Mouse (Mus musculus) spleen, postnatal 4 days (tissue): Measurements from ENCODE around the gene Fbxo42.

Source experiments
- DNase-seq, 2 experiments: peaks; one replicate each; pipeline ENCODE4 v3.0.0; 2022; ENCODE audit warnings: low spot score in 2 of 2

Fbxo42 gene

DNA sequence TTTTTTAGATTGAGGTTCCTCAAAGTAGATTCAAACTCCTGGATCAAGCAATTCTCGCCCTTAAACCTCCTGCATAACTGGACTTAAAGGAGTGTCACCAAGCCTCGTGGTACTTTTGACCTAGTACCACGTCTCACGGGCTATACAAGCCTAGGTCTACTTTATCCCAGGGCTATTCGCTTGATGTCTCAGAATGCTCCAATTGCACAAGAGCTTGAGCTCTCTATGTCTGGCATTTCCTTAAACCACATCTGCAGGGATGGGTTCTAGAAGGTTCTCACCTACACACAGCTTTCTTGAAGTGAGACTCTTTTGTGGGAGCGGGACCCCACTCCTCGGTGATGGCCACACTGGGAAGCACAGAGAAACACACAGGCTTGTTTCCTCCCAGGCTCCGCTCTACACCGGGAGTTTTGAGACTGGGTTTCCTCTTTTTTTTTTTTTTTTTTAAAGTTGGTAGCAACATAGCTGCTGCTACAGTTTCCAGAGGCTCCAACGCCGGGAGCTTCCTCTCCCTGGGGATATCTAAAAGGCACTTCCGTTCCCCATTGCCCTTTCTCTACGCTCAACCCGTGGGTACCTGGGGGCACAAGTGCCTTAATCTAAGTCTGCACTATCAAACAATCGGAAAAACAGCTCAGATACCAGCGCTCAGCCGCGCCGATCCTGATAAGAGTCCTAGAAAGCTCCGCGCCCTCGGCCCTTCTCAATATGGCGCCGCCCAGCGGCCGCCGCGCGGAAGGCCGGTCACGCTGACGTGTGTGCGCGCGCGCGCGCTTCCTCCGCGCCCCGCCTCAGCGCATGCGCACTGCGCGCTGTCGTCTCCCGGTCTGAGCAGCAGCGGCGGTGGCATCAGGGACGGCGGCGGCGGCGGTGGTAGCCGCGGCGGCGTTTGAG is at the start of gene Fbxo42:
TSS of gene Fbxo42 (plus strand) at position 802 of the 897 bp plus-strand sequence.
- DNase-seq: peak; percentile 95 to 99

GRCm38 (mm10) chr4:141098935-141099334 is 48.8 kb upstream of the Fbxo42 start:
- no peak for DNase-seq

GRCm38 (mm10) chr4:141099956-141100355 is 47.8 kb upstream of the Fbxo42 start:
- DNase-seq: no peak

- no peak for DNase-seq
Observed at GRCm38 (mm10) chr4:141101291-141101690, 46.4 kb upstream of the Fbxo42 start.

DNA sequence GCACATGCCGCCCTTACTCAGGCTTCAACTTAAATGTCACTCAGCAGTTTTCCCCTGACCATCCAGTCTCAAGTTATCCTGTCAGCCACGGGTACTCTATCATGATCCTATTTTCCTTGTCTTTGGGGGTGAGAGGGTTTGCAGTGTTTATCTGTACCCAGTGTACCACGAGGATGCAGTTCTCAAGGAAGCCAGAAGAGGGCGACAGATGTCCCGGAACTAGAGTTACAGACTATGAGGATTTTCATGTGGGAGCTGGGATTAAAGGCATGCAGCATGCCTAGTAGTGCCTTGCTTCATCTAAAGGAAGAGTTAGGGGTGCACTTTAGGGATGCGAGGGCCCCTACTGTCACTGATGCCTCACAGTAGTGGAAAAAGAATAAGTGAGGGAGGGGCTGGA is 45.9 kb upstream of the Fbxo42 start:
- DNase-seq: peak; percentile 42 to 80

GRCm38 (mm10) chr4:141106526-141107183 is 41.1 kb upstream of the Fbxo42 start:
- DNase-seq: no peak

DNA sequence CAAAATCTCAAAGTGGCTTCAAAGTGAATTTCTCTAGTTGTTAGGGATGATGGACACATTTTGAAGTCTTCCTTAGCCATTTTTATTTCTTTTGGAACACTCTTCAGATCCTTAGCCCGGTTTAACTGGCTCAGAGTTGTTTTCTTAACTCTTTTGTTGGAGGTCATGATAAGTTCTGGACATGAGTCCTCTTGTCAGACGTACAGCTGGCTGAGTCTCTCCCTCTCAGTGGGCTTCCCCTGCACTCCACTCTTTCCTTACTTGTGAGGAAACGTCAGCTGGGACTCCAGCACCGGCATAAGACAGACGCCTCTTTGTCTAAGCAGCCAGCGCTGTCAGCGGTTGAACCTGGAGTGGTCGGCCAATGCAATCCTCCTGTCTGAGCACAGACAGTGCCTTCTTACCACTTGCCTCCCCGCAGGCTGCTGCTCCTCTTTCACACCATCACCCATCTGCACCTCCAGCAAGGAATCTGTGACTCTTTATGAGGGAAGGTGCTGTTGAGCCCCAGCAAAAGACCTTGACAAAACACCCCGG is 39.4 kb upstream of the Fbxo42 start:
- no peak for DNase-seq

DNA sequence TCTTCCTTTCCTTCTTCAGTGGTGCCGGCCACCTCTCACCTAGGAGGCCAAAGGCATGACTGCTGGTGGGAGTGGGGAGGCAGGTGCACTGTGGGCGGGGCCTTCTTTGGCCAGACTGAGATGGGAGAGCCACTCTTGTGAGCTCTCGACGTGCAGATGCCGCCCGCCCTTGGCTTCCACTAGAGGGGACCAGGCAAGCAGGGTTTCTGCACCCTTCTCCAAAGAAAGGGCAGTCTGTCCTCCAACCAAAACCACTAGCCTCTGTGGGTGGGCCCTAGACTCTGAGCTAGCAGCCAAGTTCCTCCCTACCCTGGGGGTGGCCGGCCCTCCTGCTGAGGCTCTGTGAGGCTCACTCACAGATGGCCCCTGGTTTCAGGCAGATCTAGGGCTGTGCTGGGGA is 33.9 kb upstream of the Fbxo42 start:
- no peak for DNase-seq

GRCm38 (mm10) chr4:141114521-141114981 is 33.2 kb upstream of the Fbxo42 start:
- DNase-seq: no peak

- no peak for DNase-seq
Observed at GRCm38 (mm10) chr4:141115398-141115797, 32.3 kb upstream of the Fbxo42 start.

- no peak for DNase-seq
Observed at GRCm38 (mm10) chr4:141118691-141119090, 29.0 kb upstream of the Fbxo42 start.

- DNase-seq: peak; percentile 51 to 79
Observed at GRCm38 (mm10) chr4:141120700-141121099, 27.0 kb upstream of the Fbxo42 start.

DNA sequence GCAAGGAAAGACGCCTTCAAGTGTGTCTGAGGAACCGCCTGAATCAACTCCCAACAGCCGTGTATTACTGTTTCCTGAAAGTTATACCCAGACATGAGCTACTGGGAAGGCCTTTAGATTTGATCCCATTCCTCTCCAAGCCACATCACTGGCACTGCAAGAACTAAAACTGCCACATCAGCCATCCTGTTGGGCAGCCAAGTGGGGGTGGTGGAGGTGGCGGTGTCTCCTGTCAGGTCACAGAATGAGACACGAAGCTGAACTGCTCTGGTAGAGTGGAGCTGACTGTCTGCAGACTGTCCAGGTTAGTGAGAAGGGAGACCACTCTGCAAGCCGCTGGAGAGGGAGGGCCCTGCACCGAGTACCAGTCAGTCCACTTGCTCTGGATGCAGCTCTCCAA is 25.1 kb upstream of the Fbxo42 start:
- no peak for DNase-seq

DNA sequence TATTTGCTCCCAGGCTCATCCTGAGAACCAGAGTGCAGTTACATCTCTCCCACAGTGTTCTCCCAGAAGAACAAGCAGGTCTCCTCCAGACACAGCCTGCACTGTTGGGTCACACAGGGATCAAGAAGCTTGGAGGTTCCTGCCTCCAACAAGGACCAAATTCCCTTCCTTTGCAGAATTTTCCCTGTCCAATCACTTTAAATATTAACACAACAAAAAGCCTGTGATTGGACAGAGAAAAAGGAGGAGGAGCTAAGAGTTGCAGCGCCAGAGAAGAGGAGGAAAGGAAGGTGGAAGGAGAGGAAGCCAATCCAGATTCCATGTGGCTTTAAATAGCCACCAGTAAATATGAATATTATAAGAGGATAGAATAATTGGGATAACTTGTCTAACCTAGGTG is 24.6 kb upstream of the Fbxo42 start:
- DNase-seq: no peak

- no peak for DNase-seq
Observed at GRCm38 (mm10) chr4:141129190-141129710, 18.5 kb upstream of the Fbxo42 start.

DNA sequence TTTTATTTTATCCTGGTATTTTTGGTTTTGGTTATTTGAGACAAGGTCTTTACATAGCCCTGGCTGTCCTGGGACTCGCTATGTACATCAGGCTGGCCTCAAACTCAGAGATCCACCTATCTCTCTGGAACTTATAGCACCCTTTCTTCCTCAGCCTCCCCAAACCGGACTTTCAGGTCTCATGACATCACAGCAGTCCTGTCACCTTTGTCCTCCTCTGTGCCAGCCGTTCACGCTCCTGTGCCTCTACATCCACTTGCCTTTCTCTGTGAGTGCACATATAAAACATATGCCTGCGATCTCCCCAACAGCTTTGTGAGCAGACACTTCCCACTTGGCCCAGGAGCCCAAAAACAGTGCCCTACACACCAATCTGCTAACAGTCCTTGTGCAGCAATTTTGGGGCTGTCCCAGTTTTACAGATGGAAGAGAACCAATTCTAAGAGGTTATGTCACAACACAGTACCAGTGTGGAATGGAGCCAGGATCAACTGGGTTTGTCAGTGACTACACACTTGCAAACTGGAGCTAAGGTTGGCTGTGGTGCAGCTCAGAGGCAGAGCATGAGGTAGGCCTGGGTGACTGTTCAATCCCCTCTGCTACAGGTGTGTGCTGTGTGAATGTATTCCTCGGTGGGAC is 16.9 kb upstream of the Fbxo42 start:
- DNase-seq: no peak

GRCm38 (mm10) chr4:141131531-141132061 is 16.1 kb upstream of the Fbxo42 start:
- DNase-seq: no peak

- DNase-seq: no peak
Observed at GRCm38 (mm10) chr4:141132191-141132590, 15.5 kb upstream of the Fbxo42 start.

GRCm38 (mm10) chr4:141133227-141133626 is 14.5 kb upstream of the Fbxo42 start:
- DNase-seq: no peak

- DNase-seq: no peak
Observed at GRCm38 (mm10) chr4:141134031-141134441, 13.7 kb upstream of the Fbxo42 start.

- DNase-seq: peak in 1 of 2 experiments; percentile 43
Observed at GRCm38 (mm10) chr4:141134751-141135530, 12.8 kb upstream of the Fbxo42 start.
